Mouse (Mus musculus): ENCODE data around the gene Lpp. TPM values are rescaled to one million over a fixed set of nuclear protein-coding genes. Genes with fewer than 3 reads are reported as not detected.

The Lpp gene
- polyA plus RNA-seq, 1 experiment, result 15.0 TPM

GRCm38 (mm10) chr16:24819127-24819526, 425.8 kb downstream of the Lpp start:
- no peak for DNase-seq
- no peak overlapping the region for H3K4me3 ChIP-seq (ENCODE audit: control insufficient read depth, insufficient read depth, low read length)
- 95% methylated on average over 4 of the region's 4 CpGs for WGBS
- no peaks in the 10 kb centered on the region for H3K27me3 ChIP-seq (ENCODE audit: control insufficient read depth, insufficient read depth, low read length)
- no peak overlapping the region for H3K27ac ChIP-seq (ENCODE audit: control insufficient read depth, insufficient read depth, low read length)
- TF ChIP-seq POLR2A (IDR thresholded peaks at IDR 0.05; ENCODE audit: control insufficient read depth, extremely low read depth, insufficient read depth, low read length, poor library complexity), result no peak
- no peak for TF ChIP-seq CTCF (IDR thresholded peaks at IDR 0.05; ENCODE audit: borderline replicate concordance, control insufficient read depth, extremely low read depth, insufficient read depth, low read length, poor library complexity)
- H3K36me3 ChIP-seq (ENCODE audit: control insufficient read depth, insufficient read depth, low read length), result no peaks in the 10 kb centered on the region
- H3K4me1 ChIP-seq (replicated peaks; ENCODE audit: control insufficient read depth, insufficient read depth, low read length), result no peaks in the 10 kb centered on the region

GRCm38 (mm10) chr16:24822182-24822875, 429.0 kb downstream of the Lpp start:
- Histone ChIP-seq H3K27me3 (ENCODE audit: control insufficient read depth, insufficient read depth, low read length) (no peaks in the 10 kb centered on the region), H3K4me3 (ENCODE audit: control insufficient read depth, insufficient read depth, low read length) (no peak overlapping the region), H3K27ac (ENCODE audit: control insufficient read depth, insufficient read depth, low read length) (no peak overlapping the region), H3K36me3 (ENCODE audit: control insufficient read depth, insufficient read depth, low read length) (no peaks in the 10 kb centered on the region), H3K4me1 (replicated peaks; ENCODE audit: control insufficient read depth, insufficient read depth, low read length) (peaks cover 6% of the 10 kb centered on the region)
- 96% methylated on average over 5 of the region's 5 CpGs for WGBS
- DNase-seq, result no peak
- no peak for TF ChIP-seq CTCF (IDR thresholded peaks at IDR 0.05; ENCODE audit: borderline replicate concordance, control insufficient read depth, extremely low read depth, insufficient read depth, low read length, poor library complexity)
- no peak for TF ChIP-seq POLR2A (IDR thresholded peaks at IDR 0.05; ENCODE audit: control insufficient read depth, extremely low read depth, insufficient read depth, low read length, poor library complexity)

- no peak overlapping the region for H3K4me3 ChIP-seq (ENCODE audit: control insufficient read depth, insufficient read depth, low read length)
- H3K4me1 ChIP-seq (replicated peaks; ENCODE audit: control insufficient read depth, insufficient read depth, low read length), result peaks cover 6% of the 10 kb centered on the region
- 95% methylated on average over 1 of the region's 1 CpGs for WGBS
- no peaks in the 10 kb centered on the region for H3K36me3 ChIP-seq (ENCODE audit: control insufficient read depth, insufficient read depth, low read length)
- H3K27me3 ChIP-seq (ENCODE audit: control insufficient read depth, insufficient read depth, low read length), result no peaks in the 10 kb centered on the region
- TF ChIP-seq CTCF (IDR thresholded peaks at IDR 0.05; ENCODE audit: borderline replicate concordance, control insufficient read depth, extremely low read depth, insufficient read depth, low read length, poor library complexity) (no peak), POLR2A (IDR thresholded peaks at IDR 0.05; ENCODE audit: control insufficient read depth, extremely low read depth, insufficient read depth, low read length, poor library complexity) (no peak)
- DNase-seq, result no peak
- no peak overlapping the region for H3K27ac ChIP-seq (ENCODE audit: control insufficient read depth, insufficient read depth, low read length)
Measured at GRCm38 (mm10) chr16:24822918-24823317, 429.6 kb downstream of the Lpp start.

- no peak overlapping the region for H3K27ac ChIP-seq (ENCODE audit: control insufficient read depth, insufficient read depth, low read length)
- TF ChIP-seq POLR2A (IDR thresholded peaks at IDR 0.05; ENCODE audit: control insufficient read depth, extremely low read depth, insufficient read depth, low read length, poor library complexity), result no peak
- no peak for TF ChIP-seq CTCF (IDR thresholded peaks at IDR 0.05; ENCODE audit: borderline replicate concordance, control insufficient read depth, extremely low read depth, insufficient read depth, low read length, poor library complexity)
- 24% methylated on average over 4 of the region's 4 CpGs for WGBS
- peaks cover 6% of the 10 kb centered on the region for H3K4me1 ChIP-seq (replicated peaks; ENCODE audit: control insufficient read depth, insufficient read depth, low read length)
- DNase-seq, result peak; percentile 2
- no peak overlapping the region for H3K4me3 ChIP-seq (ENCODE audit: control insufficient read depth, insufficient read depth, low read length)
- H3K36me3 ChIP-seq (ENCODE audit: control insufficient read depth, insufficient read depth, low read length), result no peaks in the 10 kb centered on the region
- no peaks in the 10 kb centered on the region for H3K27me3 ChIP-seq (ENCODE audit: control insufficient read depth, insufficient read depth, low read length)
Measured at GRCm38 (mm10) chr16:24826390-24826789, 433.1 kb downstream of the Lpp start.

GRCm38 (mm10) chr16:24828207-24828803, 435.0 kb downstream of the Lpp start:
- Histone ChIP-seq H3K4me1 (replicated peaks; ENCODE audit: control insufficient read depth, insufficient read depth, low read length) (peaks cover 6% of the 10 kb centered on the region), H3K36me3 (ENCODE audit: control insufficient read depth, insufficient read depth, low read length) (no peaks in the 10 kb centered on the region), H3K27ac (ENCODE audit: control insufficient read depth, insufficient read depth, low read length) (no peak overlapping the region), H3K27me3 (ENCODE audit: control insufficient read depth, insufficient read depth, low read length) (no peaks in the 10 kb centered on the region), H3K4me3 (ENCODE audit: control insufficient read depth, insufficient read depth, low read length) (no peak overlapping the region)
- no peak for TF ChIP-seq POLR2A (IDR thresholded peaks at IDR 0.05; ENCODE audit: control insufficient read depth, extremely low read depth, insufficient read depth, low read length, poor library complexity)
- DNase-seq, result no peak
- 96% methylated on average over 2 of the region's 2 CpGs for WGBS

GRCm38 (mm10) chr16:24829860-24830259, 436.6 kb downstream of the Lpp start:
- DNase-seq, result no peak
- H3K4me3 ChIP-seq (ENCODE audit: control insufficient read depth, insufficient read depth, low read length), result no peak overlapping the region
- TF ChIP-seq POLR2A (IDR thresholded peaks at IDR 0.05; ENCODE audit: control insufficient read depth, extremely low read depth, insufficient read depth, low read length, poor library complexity), result no peak
- no peak for TF ChIP-seq CTCF (IDR thresholded peaks at IDR 0.05; ENCODE audit: borderline replicate concordance, control insufficient read depth, extremely low read depth, insufficient read depth, low read length, poor library complexity)
- no peak overlapping the region for H3K27ac ChIP-seq (ENCODE audit: control insufficient read depth, insufficient read depth, low read length)
- H3K27me3 ChIP-seq (ENCODE audit: control insufficient read depth, insufficient read depth, low read length), result no peaks in the 10 kb centered on the region
- H3K36me3 ChIP-seq (ENCODE audit: control insufficient read depth, insufficient read depth, low read length), result no peaks in the 10 kb centered on the region
- H3K4me1 ChIP-seq (replicated peaks; ENCODE audit: control insufficient read depth, insufficient read depth, low read length), result peaks cover 6% of the 10 kb centered on the region
- 75% methylated on average over 4 of the region's 4 CpGs for WGBS

All from thymus, adult 2 months (tissue).